Mouse (Mus musculus): ENCODE measurements at regions not wholly inside any gene's neighbourhood (a gene's known extent, or its start where the extent isn't known, plus 50 kb on each side); places are given as distances from the start of the nearest gene placed in this dataset.

DNA sequence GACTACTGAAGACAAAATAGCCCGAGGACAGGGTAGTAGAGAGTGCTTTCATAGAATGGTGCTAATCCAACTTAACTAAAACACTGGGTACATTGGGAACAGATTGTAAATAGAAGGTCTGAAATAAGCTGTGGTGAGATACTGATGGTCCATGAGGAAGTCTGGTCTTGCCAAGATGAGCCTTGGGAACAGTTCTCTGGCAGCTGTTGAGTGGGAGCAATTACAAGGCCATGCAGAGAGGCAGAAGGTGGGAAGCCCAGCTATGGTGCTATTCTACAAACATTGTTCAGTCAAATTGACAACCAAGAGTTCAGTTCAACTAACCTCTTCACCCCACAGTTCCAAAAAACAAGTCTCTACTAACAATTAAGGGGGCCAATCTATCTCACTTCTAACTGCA lies 92.5 kb upstream of the Tenm4 start:
- DNase-seq (ENCODE audit: low read depth, low spot score) = no peak

DNA sequence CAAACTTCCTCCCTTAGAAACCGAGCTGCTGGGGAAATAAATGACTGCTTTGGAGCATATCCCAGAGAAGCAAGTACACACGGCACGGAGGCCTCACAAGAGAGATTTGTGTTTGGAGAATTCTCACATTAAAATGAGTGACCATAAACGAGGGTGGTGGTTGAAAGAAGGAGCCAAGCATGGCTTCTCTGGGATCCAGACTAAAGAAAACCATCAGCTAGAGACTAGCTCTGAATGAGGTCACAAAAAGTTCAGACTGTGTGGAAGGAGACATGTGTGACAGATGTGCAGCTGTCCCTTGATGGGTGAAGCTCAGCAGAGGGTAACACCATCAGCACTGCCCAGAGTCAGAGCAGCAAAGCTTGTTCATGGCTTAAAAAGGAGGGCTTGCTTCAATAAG lies 89.4 kb upstream of the Tenm4 start:
- no peak for DNase-seq (ENCODE audit: low read depth, low spot score)

DNA sequence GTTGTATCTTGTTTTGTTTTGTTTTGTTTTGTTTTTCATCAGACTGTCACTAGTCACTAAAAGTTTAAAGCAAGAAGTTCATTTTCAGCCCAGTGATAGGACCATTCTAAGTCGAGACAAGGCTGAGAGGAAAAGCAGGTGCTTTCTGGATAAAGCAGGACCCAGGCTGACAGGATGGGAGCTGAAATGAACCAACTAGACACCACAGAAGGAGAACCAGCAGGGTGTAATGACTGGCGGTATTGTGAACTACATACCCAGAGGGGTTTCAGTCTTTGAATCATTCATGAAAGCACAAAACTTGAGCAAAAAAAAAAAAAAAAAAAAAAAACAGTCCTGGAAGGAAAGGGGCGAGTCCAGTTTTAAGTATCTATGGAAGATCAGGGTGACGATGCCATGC lies 75.9 kb upstream of the Tenm4 start:
- no peak for DNase-seq (ENCODE audit: low read depth, low spot score)

DNA sequence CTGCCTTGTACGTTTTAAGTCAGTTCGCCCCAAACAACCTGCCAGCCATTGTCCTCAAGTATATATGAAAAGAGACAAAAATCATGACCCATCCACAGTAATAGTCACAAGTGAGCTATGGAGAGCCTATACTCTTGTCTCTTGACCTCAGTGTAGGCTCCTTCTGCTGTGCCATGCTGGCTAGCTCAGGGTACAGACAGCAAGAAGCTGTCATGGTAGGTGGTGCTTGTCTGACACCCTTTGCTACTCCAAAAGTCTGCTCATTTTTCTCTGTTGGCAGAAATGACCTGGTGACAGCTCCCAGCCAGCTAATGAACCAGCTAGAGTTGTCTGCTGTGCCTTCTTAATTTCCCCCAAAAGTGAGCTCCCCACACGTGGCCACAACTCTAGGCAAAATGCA lies 75.3 kb upstream of the Tenm4 start:
- no peak for DNase-seq (ENCODE audit: low read depth, low spot score)

DNA sequence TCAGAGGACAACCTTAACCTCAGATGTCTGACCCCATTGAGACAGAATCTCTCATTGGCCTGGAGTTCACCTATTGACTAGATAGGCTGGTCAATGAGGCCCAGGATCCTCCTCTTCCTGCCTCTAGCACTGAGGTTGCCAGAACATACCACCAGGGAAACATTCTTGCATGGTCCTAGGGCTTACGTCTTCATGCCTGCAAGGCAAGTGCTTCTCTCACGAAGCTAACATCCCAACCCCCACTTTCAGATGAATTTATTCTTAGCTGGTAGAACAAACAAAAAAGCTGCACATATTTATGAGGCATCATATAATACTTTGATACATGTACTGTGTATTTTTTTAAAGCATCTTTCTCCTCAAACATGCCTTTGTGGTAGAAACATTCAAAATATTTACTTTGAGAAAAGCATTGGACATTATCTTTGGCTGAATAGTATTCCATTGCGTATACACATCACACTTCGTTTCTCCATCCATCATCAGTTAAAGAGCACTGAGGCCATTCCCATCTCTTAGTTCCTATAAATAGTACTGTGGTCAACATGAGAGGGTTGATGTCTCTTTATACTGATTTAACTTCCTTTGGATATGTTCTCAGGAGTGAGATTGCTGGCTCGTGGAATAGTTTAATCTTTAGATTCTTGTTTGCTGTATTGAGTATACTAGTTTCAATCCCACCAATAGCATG lies 72.2 kb upstream of the Tenm4 start:
- no peak for DNase-seq (ENCODE audit: low read depth, low spot score)

DNA sequence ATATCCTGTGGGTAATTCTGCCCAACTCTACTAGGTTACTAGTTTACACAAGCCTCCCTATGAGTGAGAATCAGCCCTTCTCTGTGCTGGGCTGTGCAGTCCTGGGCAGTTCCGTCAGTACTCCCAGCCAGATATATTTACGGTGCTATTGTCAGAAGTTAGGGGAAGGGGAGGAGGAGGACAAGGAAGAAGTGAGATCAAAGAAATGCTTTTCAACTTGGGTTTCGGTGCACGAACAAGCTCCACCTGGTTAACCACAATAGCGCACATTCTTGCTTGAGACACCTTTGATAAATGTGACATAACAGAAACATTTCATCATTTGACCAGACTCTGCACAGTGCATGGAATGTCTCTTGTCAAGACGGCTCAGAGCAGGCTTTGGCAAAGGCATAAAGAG lies 68.3 kb upstream of the Tenm4 start:
- DNase-seq (ENCODE audit: low read depth, low spot score) = no peak

DNA sequence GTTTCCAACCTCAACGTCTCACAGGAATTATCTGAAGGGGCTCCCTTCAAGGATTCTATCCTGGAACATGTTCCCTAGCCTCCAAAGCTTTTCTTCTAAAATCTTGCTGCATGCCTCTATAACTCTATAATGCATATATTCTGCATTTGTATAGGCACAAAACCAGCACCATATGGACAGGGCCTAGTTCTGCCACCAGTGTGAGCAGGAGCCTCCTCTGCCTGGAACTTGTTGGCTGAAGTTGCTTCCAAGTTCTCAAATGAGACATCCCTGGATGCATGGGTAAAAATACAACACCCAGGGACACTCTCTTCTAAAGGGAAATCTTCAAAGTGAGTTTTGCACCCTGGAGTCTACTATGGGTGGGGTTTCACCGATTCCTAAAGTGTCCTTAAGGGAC lies 62.3 kb upstream of the Tenm4 start:
- no peak for DNase-seq (ENCODE audit: low read depth, low spot score)

DNA sequence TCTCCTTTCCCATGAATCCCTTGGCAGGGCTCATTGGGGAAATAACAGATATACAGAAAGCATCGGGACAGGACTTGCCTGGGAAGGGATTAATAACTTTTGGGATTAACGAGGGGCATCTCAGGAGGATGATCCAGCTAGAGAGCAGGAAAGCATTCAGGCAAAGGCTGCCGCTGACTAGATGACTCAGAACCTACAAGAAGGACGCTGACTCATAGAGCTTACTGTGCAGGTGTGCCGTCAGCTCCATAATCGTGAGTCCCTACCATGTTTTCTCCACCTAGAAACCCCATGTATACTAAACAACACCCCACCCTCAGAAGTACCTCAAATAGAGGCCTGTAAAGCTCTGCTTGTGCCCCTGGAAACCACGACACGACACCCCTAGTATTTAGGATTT lies 50.9 kb upstream of the Tenm4 start:
- no peak for DNase-seq (ENCODE audit: low read depth, low spot score)
